Comparison of ENCODE assay signal across 7 mouse cellular contexts in the genomic region with DNA sequence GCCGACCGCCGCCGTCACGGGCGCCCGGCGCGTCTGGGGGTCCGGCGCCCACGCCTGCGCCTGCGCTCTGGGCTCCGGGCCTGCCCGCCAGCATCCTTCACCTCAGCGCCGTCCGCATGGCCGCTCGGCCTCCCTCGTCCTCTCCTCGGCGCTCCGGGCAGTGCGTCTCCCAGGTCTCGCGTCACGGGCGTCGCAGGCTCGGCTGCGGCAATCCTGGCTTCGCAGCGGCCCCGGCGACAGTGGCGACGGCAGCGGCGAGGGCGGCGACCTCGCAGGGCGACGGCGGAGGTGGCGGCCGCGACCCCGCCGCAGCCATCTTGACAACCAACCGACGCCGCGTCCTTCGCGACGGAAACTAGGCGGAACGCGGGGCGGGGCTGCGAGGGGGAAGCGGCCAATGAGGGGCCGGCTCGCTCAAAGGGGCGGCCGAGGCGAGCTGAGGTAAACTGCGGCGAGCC. TPM values are rescaled to one million over a fixed set of nuclear protein-coding genes. Genes with fewer than 3 reads are reported as not detected.
DNase-seq lines count a peak whose midpoint lies in the region; ATAC-seq lines count a peak whose summit lies in the region.

A gene (minus strand): TSS at position 178 of the 458 bp plus-strand sequence.

- H3K36me3 ChIP-seq in embryonic facial prominence, embryonic 14.5 days (ENCODE audit: control insufficient read depth, insufficient read depth, low read length) = no peaks in the 10 kb centered on the region
- H3K36me3 ChIP-seq in heart, embryonic 11.5 days (ENCODE audit: control insufficient read depth, insufficient read depth, low read length) = no peaks in the 10 kb centered on the region
- no peaks in the 10 kb centered on the region for H3K36me3 ChIP-seq in kidney, embryonic 14.5 days (ENCODE audit: control insufficient read depth, insufficient read depth, low read length)
- no peaks in the 10 kb centered on the region for H3K36me3 ChIP-seq in limb, embryonic 13.5 days
- no peaks in the 10 kb centered on the region for H3K36me3 ChIP-seq in midbrain, embryonic 14.5 days (ENCODE audit: control insufficient read depth, insufficient read depth, low read length)

- peak within 1 kb of the TSS; percentile 69 for H3K9ac ChIP-seq in embryonic facial prominence, embryonic 14.5 days (ENCODE audit: low read depth, low read length)
- peak within 1 kb of the TSS; percentile 69 for H3K9ac ChIP-seq in heart, embryonic 11.5 days (ENCODE audit: low read depth, low read length)
- peak within 1 kb of the TSS; percentile 60 for H3K9ac ChIP-seq in kidney, embryonic 14.5 days (ENCODE audit: low read depth, low read length)
- H3K9ac ChIP-seq in limb, embryonic 13.5 days = peak within 1 kb of the TSS; percentile 67
- H3K9ac ChIP-seq in midbrain, embryonic 14.5 days (replicated peaks; ENCODE audit: low read length) = peak within 1 kb of the TSS; percentile 69

- no peaks in the 10 kb centered on the region for H3K9me3 ChIP-seq in embryonic facial prominence, embryonic 14.5 days (ENCODE audit: control insufficient read depth, low read length)
- no peaks in the 10 kb centered on the region for H3K9me3 ChIP-seq in heart, embryonic 11.5 days (replicated peaks; ENCODE audit: control insufficient read depth, low read length)
- no peaks in the 10 kb centered on the region for H3K9me3 ChIP-seq in kidney, embryonic 14.5 days (ENCODE audit: control insufficient read depth, low read length)
- no peaks in the 10 kb centered on the region for H3K9me3 ChIP-seq in limb, embryonic 13.5 days
- H3K9me3 ChIP-seq in midbrain, embryonic 14.5 days (ENCODE audit: control insufficient read depth, low read length) = no peaks in the 10 kb centered on the region

- peak; percentile 90 for DNase-seq in brain, adult 2 months (ENCODE audit: low read depth, low spot score)
- peak; percentile 91 for DNase-seq in embryonic facial prominence, embryonic 14.5 days (ENCODE audit: low spot score)
- DNase-seq in midbrain, embryonic 14.5 days = peak; percentile 94
- DNase-seq in spleen, adult 18-20 months = peak; percentile 26 to 60

- peaks cover 4% of the 10 kb centered on the region; the same call in 1 of the 2 replicates for H3K4me1 ChIP-seq in embryonic facial prominence, embryonic 14.5 days (ENCODE audit: control insufficient read depth, insufficient read depth, low read length)
- 0 out of 2 replicates have a peak, but pooled peaks cover 3% of the 10 kb centered on the region for H3K4me1 ChIP-seq in heart, embryonic 11.5 days (ENCODE audit: control insufficient read depth, insufficient read depth, low read length)
- H3K4me1 ChIP-seq in kidney, embryonic 14.5 days (ENCODE audit: control insufficient read depth, insufficient read depth, low read length) = no peaks in the 10 kb centered on the region
- H3K4me1 ChIP-seq in limb, embryonic 13.5 days = peaks cover 11% of the 10 kb centered on the region; the same call in 1 of the 2 replicates
- H3K4me1 ChIP-seq in midbrain, embryonic 14.5 days (ENCODE audit: control insufficient read depth, insufficient read depth, low read length) = 0 out of 2 replicates have a peak, but pooled peaks cover 6% of the 10 kb centered on the region

- H3K4me3 ChIP-seq in embryonic facial prominence, embryonic 14.5 days (ENCODE audit: low read depth, low read length) = peak within 1 kb of the TSS; percentile 87
- H3K4me3 ChIP-seq in heart, embryonic 11.5 days (ENCODE audit: low read depth, low read length) = peak within 1 kb of the TSS; percentile 86
- peak within 1 kb of the TSS; percentile 87 for H3K4me3 ChIP-seq in kidney, embryonic 14.5 days (ENCODE audit: low read length)
- H3K4me3 ChIP-seq in limb, embryonic 13.5 days = peak within 1 kb of the TSS; percentile 81
- H3K4me3 ChIP-seq in midbrain, embryonic 14.5 days (replicated peaks; ENCODE audit: low read depth, low read length) = peak within 1 kb of the TSS; percentile 86

- no peak within 1 kb of the TSS for H3K27ac ChIP-seq in embryonic facial prominence, embryonic 14.5 days (replicated peaks; ENCODE audit: low read depth, low read length)
- no peak within 1 kb of the TSS for H3K27ac ChIP-seq in heart, embryonic 11.5 days (ENCODE audit: low read depth, low read length)
- H3K27ac ChIP-seq in kidney, embryonic 14.5 days (ENCODE audit: low read depth, low read length) = no peak within 1 kb of the TSS
- H3K27ac ChIP-seq in limb, embryonic 13.5 days = no peak within 1 kb of the TSS; the same call in 1 of the 2 replicates
- H3K27ac ChIP-seq in midbrain, embryonic 14.5 days (replicated peaks; ENCODE audit: low read depth, low read length) = peak within 1 kb of the TSS; percentile 37; the same call in 1 of the 2 replicates

- under 1% methylated on average over 24 of the region's 72 CpGs for WGBS in embryonic facial prominence, embryonic 14.5 days
- WGBS in heart, embryonic 11.5 days (ENCODE audit: insufficient replicate concordance) = under 1% methylated on average over 70 of the region's 72 CpGs
- under 1% methylated on average over 63 of the region's 72 CpGs for WGBS in kidney, embryonic 14.5 days
- under 1% methylated on average over 71 of the region's 72 CpGs for WGBS in limb, embryonic 13.5 days
- WGBS in midbrain, embryonic 14.5 days = under 1% methylated on average over 71 of the region's 72 CpGs

- peak within 1 kb of the TSS; percentile 77 for H3K4me2 ChIP-seq in embryonic facial prominence, embryonic 14.5 days (ENCODE audit: low read depth, low read length)
- H3K4me2 ChIP-seq in heart, embryonic 11.5 days = peak within 1 kb of the TSS; percentile 75
- H3K4me2 ChIP-seq in kidney, embryonic 14.5 days (replicated peaks; ENCODE audit: low read depth, low read length) = peak within 1 kb of the TSS; percentile 55
- H3K4me2 ChIP-seq in limb, embryonic 13.5 days (replicated peaks) = peak within 1 kb of the TSS; percentile 68
- peak within 1 kb of the TSS; percentile 60 for H3K4me2 ChIP-seq in midbrain, embryonic 14.5 days (ENCODE audit: low read length)

- ATAC-seq in embryonic facial prominence, embryonic 14.5 days (ENCODE audit: low read depth) = peak; percentile 97
- peak; percentile 94 for ATAC-seq in heart, embryonic 11.5 days (replicated peaks; ENCODE audit: insufficient number of reproducible peaks, low FRiP score, low TSS enrichment)
- peak; percentile 99 for ATAC-seq in kidney, embryonic 14.5 days (ENCODE audit: low FRiP score, low TSS enrichment)
- peak; percentile 99 for ATAC-seq in limb, embryonic 13.5 days (ENCODE audit: low FRiP score, low read depth)
- peak; percentile 97 for ATAC-seq in midbrain, embryonic 14.5 days (ENCODE audit: low FRiP score, low TSS enrichment)

- H3K27me3 ChIP-seq in embryonic facial prominence, embryonic 14.5 days (replicated peaks; ENCODE audit: control insufficient read depth, insufficient read depth, low read length) = 0 out of 2 replicates have a peak, but pooled peaks cover 2% of the 10 kb centered on the region
- H3K27me3 ChIP-seq in heart, embryonic 11.5 days (ENCODE audit: control insufficient read depth, insufficient read depth, low read length) = no peaks in the 10 kb centered on the region
- no peaks in the 10 kb centered on the region for H3K27me3 ChIP-seq in kidney, embryonic 14.5 days (ENCODE audit: control insufficient read depth, insufficient read depth, low read length)
- no peaks in the 10 kb centered on the region for H3K27me3 ChIP-seq in limb, embryonic 13.5 days
- H3K27me3 ChIP-seq in midbrain, embryonic 14.5 days (ENCODE audit: control insufficient read depth, insufficient read depth, low read length) = no peaks in the 10 kb centered on the region

RNA-seq across cellular contexts. Expression of the gene that starts here (rescaled TPM):
- polyA plus RNA-seq in embryonic facial prominence, embryonic 14.5 days (2014; fragmentation: Nextera tagmentation; extraction: Ambion mirVana) = 3.2 and 4.5 TPM in 2 replicates
- 3.0 and 4.0 TPM in 2 replicates for polyA plus RNA-seq in heart, embryonic 11.5 days (2014; fragmentation: Nextera tagmentation; extraction: Ambion mirVana)
- 5.0 and 6.2 TPM in 2 replicates for polyA plus RNA-seq in kidney, embryonic 14.5 days (2014; fragmentation: Nextera tagmentation; extraction: Ambion mirVana)
- polyA plus RNA-seq in limb, embryonic 13.5 days (2015; fragmentation: Nextera tagmentation; extraction: Ambion mirVana) = 2.7 and 3.3 TPM in 2 replicates
- 4.8 and 5.2 TPM in 2 replicates for polyA plus RNA-seq in midbrain, embryonic 14.5 days (2014; fragmentation: Nextera tagmentation; extraction: Ambion mirVana)

Comparison
In these comparisons a context has a peak if more than half of its experiments do, and no peak if none do; other contexts are left out.
1. DNase-seq: peak in every context shown above with its lines; median percentile 94 in midbrain, embryonic 14.5 days; 91 in embryonic facial prominence, embryonic 14.5 days; 90 in brain, adult 2 months; 43 in spleen, adult 18-20 months.